Mouse (Mus musculus): ENCODE results near the gene Rrm1.

- TF ChIP-seq CTCF (IDR thresholded peaks at IDR 0.05; ENCODE audit: low read depth) (no peak), EP300 (IDR thresholded peaks at IDR 0.05; ENCODE audit: low read depth) (no peak)
These were observed 58.0 kb downstream of the Rrm1 start, which contains the start of gene Olfr545 for GRCm38 (mm10) chr7:102499473-102499872.
